Mouse (Mus musculus) megakaryocyte, embryonic 14.5 days (primary cell): ENCODE data around the gene Mtus2. TPM values are rescaled to one million over a fixed set of nuclear protein-coding genes. Genes with fewer than 3 reads are reported as not detected.

Experiments
- H3K27me3 ChIP-seq: replicated peaks from 2 replicates; pipeline ENCODE3; 2012; ENCODE audit warnings: inconsistent platforms
- H3K36me3 ChIP-seq: replicated peaks from 2 replicates; pipeline ENCODE3; 2012; ENCODE audit warnings: low read length, inconsistent platforms, mixed read lengths
- H3K4me1 ChIP-seq: 2 replicates; pipeline ENCODE4 v1.6.1; 2012; ENCODE audit warnings: inconsistent platforms
- H3K4me3 ChIP-seq: replicated peaks from 2 replicates; pipeline ENCODE3; 2012; ENCODE audit warnings: moderate library complexity, mild to moderate bottlenecking, inconsistent platforms
- H3K9me3 ChIP-seq: 2 replicates; pipeline ENCODE4 v1.6.1; 2012; ENCODE audit warnings: inconsistent platforms
- FLI1 ChIP-seq: IDR thresholded peaks from 2 replicates; pipeline ENCODE4 v1.6.1; 2012; ENCODE audit warnings: low read length, inconsistent platforms, mixed read lengths
- GATA1 ChIP-seq: IDR thresholded peaks from 3 replicates; pipeline ENCODE4 v1.6.1; 2012; ENCODE audit warnings: mixed read lengths, low read length, inconsistent platforms, borderline replicate concordance
- polyA plus RNA-seq: library from polyadenylated mRNA; stranded (reverse); fragments of >175 nt; gene quantifications from 2 replicates; pipeline ENCODE4 v1.2.3, GENCODE M21; 2012; ENCODE audit warnings: low replicate concordance; ENCODE audit not compliant: insufficient read depth

Mtus2 gene
- polyA plus RNA-seq, 1 experiment = not detected

DNA sequence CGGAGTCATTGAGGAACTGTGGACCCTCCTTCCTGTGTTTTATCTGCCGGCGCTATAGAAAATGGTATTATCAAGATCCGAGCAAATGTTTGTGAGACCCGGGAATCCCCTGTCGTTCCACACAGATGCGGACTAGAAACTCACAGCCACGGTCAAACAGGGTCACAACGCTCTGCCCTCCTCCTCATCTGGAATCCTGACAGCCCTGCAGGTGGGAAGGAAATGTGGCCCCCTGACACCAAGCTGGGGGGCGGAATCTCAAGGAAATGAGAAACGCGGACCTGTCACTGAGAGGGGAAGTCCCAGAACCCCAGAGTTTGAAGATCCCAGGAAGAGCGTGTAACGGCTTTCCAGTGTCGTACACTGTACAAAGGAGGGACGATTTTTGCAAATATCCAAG, 396.3 kb downstream of the Mtus2 start:
- Histone ChIP-seq H3K27me3 (no peaks in the 10 kb centered on the region), H3K4me1 (peaks cover 19% of the 10 kb centered on the region), H3K36me3 (peaks cover 98% of the 10 kb centered on the region), H3K4me3 (no peak overlapping the region), H3K9me3 (no peaks in the 10 kb centered on the region)
- TF ChIP-seq GATA1 (no peak), FLI1 (no peak)

DNA sequence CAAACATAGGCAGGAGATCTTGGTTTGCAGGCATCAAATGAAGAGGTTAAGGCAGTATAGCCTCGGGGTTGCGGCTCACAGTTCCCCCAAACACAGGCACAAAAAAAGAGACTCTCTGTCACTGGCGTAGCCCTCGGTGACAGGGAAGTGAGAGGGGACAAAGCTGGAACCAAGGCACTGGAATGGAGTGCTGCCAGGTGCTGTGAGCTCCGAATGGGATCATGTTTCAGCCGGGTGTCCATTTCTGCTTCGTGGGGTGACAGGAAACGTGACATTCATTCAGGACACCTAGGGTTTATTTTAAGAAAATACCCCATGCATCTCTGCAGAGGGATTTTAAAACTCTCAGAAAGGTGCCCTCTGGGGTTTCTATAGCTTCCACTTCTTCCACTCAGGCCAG, 397.4 kb downstream of the Mtus2 start:
- peaks cover 98% of the 10 kb centered on the region for H3K36me3 ChIP-seq

DNA sequence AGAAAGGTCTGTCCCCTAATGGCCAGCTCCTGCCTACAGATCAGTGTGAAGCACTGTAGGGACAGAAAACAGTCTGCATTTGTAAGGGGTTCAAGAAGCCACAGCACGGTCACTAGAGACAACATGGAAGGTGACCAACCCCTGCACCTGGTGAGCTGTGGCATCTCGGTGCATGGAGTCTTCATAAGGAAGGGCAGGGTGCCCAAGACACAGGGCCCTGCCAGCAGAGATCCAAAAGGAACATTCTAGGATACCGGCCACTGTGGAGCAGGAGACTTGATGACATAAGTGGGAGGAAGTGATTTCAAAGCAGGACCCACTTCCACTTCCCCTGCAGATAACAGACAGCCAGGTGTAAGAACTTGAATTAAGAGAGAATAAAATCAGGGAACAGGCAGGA, 398.7 kb downstream of the Mtus2 start:
- H3K36me3 ChIP-seq = peaks cover 93% of the 10 kb centered on the region
- TF ChIP-seq FLI1 (no peak), GATA1 (no peak)
- peaks cover 20% of the 10 kb centered on the region for H3K4me1 ChIP-seq
- H3K27me3 ChIP-seq = no peaks in the 10 kb centered on the region
- no peak overlapping the region for H3K4me3 ChIP-seq
- no peaks in the 10 kb centered on the region for H3K9me3 ChIP-seq

More for the DNA sequence above, 397.4 kb downstream of the Mtus2 start:
- TF ChIP-seq FLI1 = no peak
- no peaks in the 10 kb centered on the region for H3K9me3 ChIP-seq
- H3K4me3 ChIP-seq = no peak overlapping the region
- no peaks in the 10 kb centered on the region for H3K27me3 ChIP-seq
- peaks cover 19% of the 10 kb centered on the region for H3K4me1 ChIP-seq

DNA sequence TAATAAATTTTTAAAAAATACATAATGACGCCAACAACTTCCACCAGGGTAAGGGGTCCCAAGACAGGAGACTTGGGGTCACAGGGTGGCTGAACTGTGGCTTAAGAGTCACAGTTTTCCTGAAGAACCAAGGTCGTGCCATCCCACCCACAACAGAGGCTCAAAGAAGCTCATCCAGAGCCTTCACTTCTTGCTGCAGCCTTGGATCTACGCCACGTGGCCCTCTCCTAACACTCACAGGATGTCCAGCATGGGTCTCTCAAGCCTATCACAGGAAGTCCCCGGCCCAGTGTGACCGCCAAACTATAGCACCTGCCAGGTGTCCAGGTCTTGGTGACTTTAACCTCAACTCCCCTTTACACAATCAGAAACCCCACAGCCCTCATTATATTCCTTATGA, 400.0 kb downstream of the Mtus2 start:
- no peak for TF ChIP-seq GATA1
- TF ChIP-seq FLI1 = no peak
- Histone ChIP-seq H3K4me1 (peaks cover 33% of the 10 kb centered on the region), H3K36me3 (peaks cover 92% of the 10 kb centered on the region), H3K4me3 (no peak overlapping the region), H3K9me3 (no peaks in the 10 kb centered on the region), H3K27me3 (no peaks in the 10 kb centered on the region)

DNA sequence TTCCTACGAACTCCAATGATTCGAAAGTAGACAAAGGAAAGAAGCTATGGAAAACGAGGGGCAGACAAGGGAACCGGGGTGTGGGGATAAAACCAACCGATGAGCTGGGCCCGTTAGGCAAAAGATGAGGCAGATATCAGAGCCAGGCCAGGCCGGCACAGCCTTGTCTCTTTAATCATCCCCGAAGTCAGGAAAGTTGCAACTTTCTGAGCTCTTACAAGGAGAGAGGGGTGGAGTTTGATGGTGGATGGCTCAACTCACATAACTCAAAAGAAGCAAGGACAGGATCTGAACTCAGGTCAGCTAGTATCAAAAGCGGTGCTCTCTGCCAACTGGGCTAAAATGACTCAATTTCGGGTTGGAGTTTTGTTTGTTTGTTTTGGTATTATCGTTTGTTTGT, 402.0 kb downstream of the Mtus2 start:
- Histone ChIP-seq H3K36me3 (peaks cover 92% of the 10 kb centered on the region), H3K9me3 (no peaks in the 10 kb centered on the region), H3K4me1 (peaks cover 47% of the 10 kb centered on the region), H3K27me3 (no peaks in the 10 kb centered on the region), H3K4me3 (no peak overlapping the region)
- TF ChIP-seq GATA1 (no peak), FLI1 (no peak)

DNA sequence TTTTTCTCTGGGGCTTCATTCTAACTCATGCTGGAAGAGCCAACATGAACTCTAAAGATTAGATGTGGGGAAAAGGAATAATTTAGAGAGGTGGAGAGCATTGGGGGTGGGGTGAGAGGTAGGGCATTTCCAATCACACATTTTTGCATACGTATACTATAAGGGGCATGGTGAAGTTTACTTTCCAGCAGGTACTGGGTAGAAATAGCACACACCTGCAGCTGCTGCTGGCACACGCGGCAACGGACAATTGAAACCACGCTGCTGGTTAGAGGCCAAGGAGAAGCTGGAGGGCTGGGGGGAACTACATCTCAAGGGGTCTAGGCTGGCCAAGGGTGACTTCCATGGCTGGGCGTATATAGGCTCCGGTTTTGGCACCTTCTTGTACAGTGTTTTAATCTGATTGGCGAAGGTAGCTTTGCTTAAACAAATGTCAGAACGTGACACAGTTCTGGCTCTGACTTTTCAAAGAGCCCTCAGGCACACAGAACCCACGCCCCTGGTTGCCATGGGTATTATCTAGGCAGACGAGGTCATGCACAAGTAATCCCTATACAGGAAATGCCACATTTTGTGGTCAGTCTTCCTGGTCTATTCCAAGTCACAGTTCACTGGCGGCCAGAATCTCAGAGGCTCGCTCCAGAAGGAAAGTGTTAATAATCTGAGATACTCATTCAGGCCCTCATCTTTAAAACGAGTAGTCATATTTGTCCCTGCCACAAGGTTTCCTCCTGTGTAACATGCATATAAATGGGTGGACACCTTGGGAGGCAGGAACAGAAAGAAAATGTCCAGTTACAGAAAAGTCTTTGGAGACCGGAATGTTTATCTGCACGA, 404.0 kb downstream of the Mtus2 start:
- no peaks in the 10 kb centered on the region for H3K27me3 ChIP-seq
- TF ChIP-seq GATA1 = no peak; the same call in 2 of the 3 replicates
- TF ChIP-seq FLI1 = no peak
- no peak overlapping the region for H3K4me3 ChIP-seq
- H3K36me3 ChIP-seq = peaks cover 93% of the 10 kb centered on the region
- peaks cover 51% of the 10 kb centered on the region for H3K4me1 ChIP-seq
- H3K9me3 ChIP-seq = no peaks in the 10 kb centered on the region

DNA sequence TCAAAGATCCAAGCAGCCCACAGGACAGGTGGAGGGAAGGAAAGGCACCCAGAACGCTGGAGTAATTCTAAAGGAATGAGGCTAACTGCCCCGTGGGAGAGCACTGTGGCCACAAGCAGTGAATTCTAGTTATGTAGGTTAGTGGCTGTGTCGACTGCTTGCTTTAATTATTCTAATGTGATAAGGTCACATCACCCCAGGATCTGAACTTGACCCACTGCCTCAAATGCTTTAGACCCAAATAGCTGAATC, 404.6 kb downstream of the Mtus2 start:
- H3K9me3 ChIP-seq = no peaks in the 10 kb centered on the region

DNA sequence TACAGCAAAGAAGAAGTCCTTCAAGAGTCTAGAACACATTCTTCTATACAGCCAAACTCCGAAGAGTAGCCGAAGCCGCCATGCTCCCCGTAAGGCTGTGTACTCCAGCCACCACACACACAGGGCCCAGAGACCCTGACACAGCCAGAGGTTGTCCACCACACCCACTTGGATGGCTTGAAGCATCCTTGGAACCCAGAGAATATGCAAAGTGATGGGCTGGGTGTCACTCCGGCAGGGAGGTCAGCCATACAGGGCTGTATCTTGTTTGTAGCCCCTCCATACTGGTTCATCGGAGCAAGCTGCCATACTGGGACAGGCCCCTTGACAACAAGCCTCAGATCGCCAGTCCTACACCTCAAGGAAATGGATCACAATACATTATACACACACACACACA, 405.2 kb downstream of the Mtus2 start:
- peaks cover 92% of the 10 kb centered on the region for H3K36me3 ChIP-seq
- no peak overlapping the region for H3K4me3 ChIP-seq
- H3K9me3 ChIP-seq = no peaks in the 10 kb centered on the region
- TF ChIP-seq FLI1 (no peak), GATA1 (no peak)
- H3K4me1 ChIP-seq = peaks cover 50% of the 10 kb centered on the region
- no peaks in the 10 kb centered on the region for H3K27me3 ChIP-seq

More for the DNA sequence above, 404.6 kb downstream of the Mtus2 start:
- TF ChIP-seq GATA1 (no peak), FLI1 (no peak)
- Histone ChIP-seq H3K36me3 (peaks cover 92% of the 10 kb centered on the region), H3K4me3 (no peak overlapping the region), H3K27me3 (no peaks in the 10 kb centered on the region), H3K4me1 (peaks cover 50% of the 10 kb centered on the region)

DNA sequence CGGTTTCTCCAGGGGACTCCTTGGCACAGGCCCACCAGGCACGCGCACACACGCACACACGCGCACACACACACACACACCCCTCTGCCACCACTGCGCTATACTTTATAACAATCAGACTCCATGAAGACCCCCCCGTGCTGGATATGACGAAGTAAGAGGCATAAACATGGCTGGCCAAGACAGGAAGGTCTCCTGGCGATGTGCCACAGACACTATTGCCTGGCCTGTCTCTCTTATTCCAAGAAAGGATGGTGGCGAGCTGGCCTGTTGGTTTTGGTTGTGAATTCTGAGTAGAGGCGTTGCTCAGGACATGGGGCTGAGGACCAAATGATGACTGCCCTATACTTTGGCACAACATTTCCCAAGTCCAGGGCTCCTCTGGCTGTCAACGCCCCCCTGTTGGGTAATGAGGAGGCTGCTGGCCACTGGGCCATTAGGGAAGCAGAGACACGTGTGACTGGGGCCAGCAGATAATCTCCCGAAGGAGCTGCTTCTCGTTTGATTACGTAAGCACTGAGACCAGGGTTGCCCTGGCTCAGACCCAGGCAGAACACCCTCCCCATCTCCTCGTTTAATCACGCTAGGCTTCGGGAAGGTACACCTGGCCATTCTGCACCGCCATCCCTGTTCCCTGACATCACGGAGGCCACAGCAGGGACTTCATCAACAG, 406.5 kb downstream of the Mtus2 start:
- Histone ChIP-seq H3K9me3 (no peaks in the 10 kb centered on the region), H3K36me3 (peaks cover 83% of the 10 kb centered on the region), H3K27me3 (no peaks in the 10 kb centered on the region), H3K4me1 (peaks cover 51% of the 10 kb centered on the region), H3K4me3 (no peak overlapping the region)
- no peak for TF ChIP-seq FLI1
- no peak for TF ChIP-seq GATA1

Other genes with a start within 250 kb of the Mtus2 start
- 0.36 and 0.47 TPM in 2 replicates for gene Flt1, start 231.3 kb upstream of the Mtus2 start, polyA plus RNA-seq
- gene Pomp, start 96.9 kb upstream of the Mtus2 start, polyA plus RNA-seq = 2.6 and 32.9 TPM in 2 replicates
- 1.4 and 4.4 TPM in 2 replicates for gene Slc46a3, start 62.5 kb upstream of the Mtus2 start, polyA plus RNA-seq